Mouse (Mus musculus): ENCODE results near the gene Il27ra. TPM values are rescaled to one million over a fixed set of nuclear protein-coding genes. Genes with fewer than 3 reads are reported as not detected.
"Not testable (repeated sequence)": the region's sequence is repeated elsewhere in the genome, so short reads cannot be mapped to it uniquely, and the experiment has no call there.

Gene Il27ra
- polyA plus RNA-seq, 1 experiment from 2014 or later, result 1.2 TPM

GRCm38 (mm10) chr8:83994030-83994429, 48.4 kb downstream of the Il27ra start:
- H3K4me3 ChIP-seq (ENCODE audit: low read depth, low read length), result no peak overlapping the region
- H3K36me3 ChIP-seq (ENCODE audit: control insufficient read depth, insufficient read depth, low read length), result peaks cover 55% of the 10 kb centered on the region

GRCm38 (mm10) chr8:83992488-83992887, 49.9 kb downstream of the Il27ra start:
- DNase-seq (ENCODE audit: low spot score) (no peak), ATAC-seq (replicated peaks; ENCODE audit: low FRiP score, low TSS enrichment, low read depth) (no peak)
- H3K9ac ChIP-seq (ENCODE audit: low read length), result no peak overlapping the region
- H3K9me3 ChIP-seq (ENCODE audit: control insufficient read depth, low read length), result no peaks in the 10 kb centered on the region
- H3K4me2 ChIP-seq (ENCODE audit: low read length), result no peak overlapping the region
- H3K4me3 ChIP-seq (ENCODE audit: low read depth, low read length), result no peak overlapping the region
- H3K36me3 ChIP-seq (ENCODE audit: control insufficient read depth, insufficient read depth, low read length), result peaks cover 71% of the 10 kb centered on the region
- no peaks in the 10 kb centered on the region for H3K27me3 ChIP-seq (replicated peaks; ENCODE audit: control insufficient read depth, insufficient read depth, low read length)
- H3K27ac ChIP-seq (ENCODE audit: low read depth), result no peak overlapping the region
- peaks cover 5% of the 10 kb centered on the region for H3K4me1 ChIP-seq (replicated peaks; ENCODE audit: control insufficient read depth, insufficient read depth, low read length)
- WGBS, result 81% methylated on average over 2 of the region's 2 CpGs

More at GRCm38 (mm10) chr8:83994030-83994429, 48.4 kb downstream of the Il27ra start:
- no peak overlapping the region for H3K9ac ChIP-seq (ENCODE audit: low read length)
- no peak overlapping the region for H3K27ac ChIP-seq (ENCODE audit: low read depth)
- no peaks in the 10 kb centered on the region for H3K9me3 ChIP-seq (ENCODE audit: control insufficient read depth, low read length)
- H3K4me1 ChIP-seq (replicated peaks; ENCODE audit: control insufficient read depth, insufficient read depth, low read length), result peaks cover 9% of the 10 kb centered on the region
- ATAC-seq (replicated peaks; ENCODE audit: low FRiP score, low TSS enrichment, low read depth), result no peak
- no peak for DNase-seq (ENCODE audit: low spot score)
- WGBS, result 85% methylated on average over 3 of the region's 3 CpGs
- no peaks in the 10 kb centered on the region for H3K27me3 ChIP-seq (replicated peaks; ENCODE audit: control insufficient read depth, insufficient read depth, low read length)
- H3K4me2 ChIP-seq (ENCODE audit: low read length), result no peak overlapping the region

DNA sequence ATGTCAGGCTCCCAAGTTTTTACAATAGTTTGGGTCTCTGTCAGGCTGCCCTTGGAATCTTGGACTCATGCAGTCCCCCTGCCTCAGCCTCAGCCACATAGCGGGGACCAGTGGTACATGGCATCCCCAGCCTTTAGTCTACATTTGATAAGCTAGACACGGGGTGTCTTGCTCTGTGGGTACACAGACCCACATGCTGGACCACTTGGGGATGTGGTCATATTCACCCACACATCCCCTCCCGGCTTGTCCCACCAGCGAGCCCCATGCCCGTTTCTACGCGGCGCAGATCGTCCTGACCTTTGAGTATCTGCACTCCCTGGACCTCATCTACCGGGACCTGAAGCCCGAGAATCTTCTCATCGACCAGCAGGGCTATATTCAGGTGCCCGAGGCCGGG, 52.2 kb downstream of the Il27ra start:
- no peaks in the 10 kb centered on the region for H3K9me3 ChIP-seq (ENCODE audit: control insufficient read depth, low read length)
- no peak overlapping the region for H3K4me2 ChIP-seq (ENCODE audit: low read length)
- no peak for DNase-seq (ENCODE audit: low spot score)
- H3K4me1 ChIP-seq (replicated peaks; ENCODE audit: control insufficient read depth, insufficient read depth, low read length), result no peaks in the 10 kb centered on the region
- no peak overlapping the region for H3K4me3 ChIP-seq (ENCODE audit: low read depth, low read length)
- H3K27me3 ChIP-seq (replicated peaks; ENCODE audit: control insufficient read depth, insufficient read depth, low read length), result no peaks in the 10 kb centered on the region
- WGBS, result 94% methylated on average over 14 of the region's 14 CpGs
- no peak overlapping the region for H3K9ac ChIP-seq (ENCODE audit: low read length)
- peaks cover 92% of the 10 kb centered on the region for H3K36me3 ChIP-seq (ENCODE audit: control insufficient read depth, insufficient read depth, low read length)
- no peak overlapping the region for H3K27ac ChIP-seq (ENCODE audit: low read depth)
- ATAC-seq (replicated peaks; ENCODE audit: low FRiP score, low TSS enrichment, low read depth), result no peak

- Histone ChIP-seq H3K4me1 (replicated peaks; ENCODE audit: control insufficient read depth, insufficient read depth, low read length) (no peaks in the 10 kb centered on the region), H3K4me2 (ENCODE audit: low read length) (no peak overlapping the region), H3K4me3 (ENCODE audit: low read depth, low read length) (no peak overlapping the region), H3K9ac (ENCODE audit: low read length) (no peak overlapping the region), H3K27me3 (replicated peaks; ENCODE audit: control insufficient read depth, insufficient read depth, low read length) (no peaks in the 10 kb centered on the region), H3K9me3 (ENCODE audit: control insufficient read depth, low read length) (no peaks in the 10 kb centered on the region), H3K27ac (ENCODE audit: low read depth) (no peak overlapping the region), H3K36me3 (ENCODE audit: control insufficient read depth, insufficient read depth, low read length) (peaks cover 92% of the 10 kb centered on the region)
- DNase-seq (ENCODE audit: low spot score), result no peak
- no peak for ATAC-seq (replicated peaks; ENCODE audit: low FRiP score, low TSS enrichment, low read depth)
- WGBS, result 86% methylated on average over 7 of the region's 7 CpGs
These were observed 53.1 kb downstream of the Il27ra start for GRCm38 (mm10) chr8:83989243-83989642.

DNA sequence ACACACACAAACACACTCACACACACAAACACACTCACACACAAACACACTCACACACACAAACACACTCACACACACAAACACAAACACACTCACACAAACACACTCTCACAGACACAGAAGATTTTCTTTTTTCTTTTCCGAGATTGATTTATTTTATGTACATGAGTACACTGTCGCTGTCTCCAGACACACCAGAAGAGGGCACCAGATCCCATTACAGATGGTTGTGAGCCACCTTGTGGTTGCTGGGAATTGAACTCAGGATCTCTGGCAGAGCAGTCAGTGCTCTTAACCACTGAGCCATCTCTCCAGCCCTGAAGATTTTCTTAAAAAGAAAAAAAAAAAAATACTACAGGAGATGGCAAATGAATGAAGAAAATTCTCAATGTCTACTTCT, 59.2 kb downstream of the Il27ra start:
- H3K36me3 ChIP-seq (ENCODE audit: control insufficient read depth, insufficient read depth, low read length), result peaks cover 91% of the 10 kb centered on the region
- DNase-seq (ENCODE audit: low spot score); H3K27me3 ChIP-seq (replicated peaks; ENCODE audit: control insufficient read depth, insufficient read depth, low read length); H3K9me3 ChIP-seq (ENCODE audit: control insufficient read depth, low read length); H3K4me3 ChIP-seq (ENCODE audit: low read depth, low read length); H3K4me2 ChIP-seq (ENCODE audit: low read length); H3K4me1 ChIP-seq (replicated peaks; ENCODE audit: control insufficient read depth, insufficient read depth, low read length); H3K9ac ChIP-seq (ENCODE audit: low read length); H3K27ac ChIP-seq (ENCODE audit: low read depth); ATAC-seq (replicated peaks; ENCODE audit: low FRiP score, low TSS enrichment, low read depth): not testable (repeated sequence)
- 96% methylated on average over 2 of the region's 2 CpGs for WGBS

GRCm38 (mm10) chr8:83982449-83982848, 59.9 kb downstream of the Il27ra start:
- H3K4me3 ChIP-seq (ENCODE audit: low read depth, low read length), result no peak overlapping the region
- no peak overlapping the region for H3K4me2 ChIP-seq (ENCODE audit: low read length)
- no peaks in the 10 kb centered on the region for H3K9me3 ChIP-seq (ENCODE audit: control insufficient read depth, low read length)
- H3K36me3 ChIP-seq (ENCODE audit: control insufficient read depth, insufficient read depth, low read length), result peaks cover 87% of the 10 kb centered on the region
- H3K27ac ChIP-seq (ENCODE audit: low read depth), result no peak overlapping the region
- no peaks in the 10 kb centered on the region for H3K27me3 ChIP-seq (replicated peaks; ENCODE audit: control insufficient read depth, insufficient read depth, low read length)
- DNase-seq (ENCODE audit: low spot score), result no peak
- 80% methylated on average over 4 of the region's 4 CpGs for WGBS
- ATAC-seq (replicated peaks; ENCODE audit: low FRiP score, low TSS enrichment, low read depth), result no peak
- H3K4me1 ChIP-seq (replicated peaks; ENCODE audit: control insufficient read depth, insufficient read depth, low read length), result peaks cover 5% of the 10 kb centered on the region
- H3K9ac ChIP-seq (ENCODE audit: low read length), result no peak overlapping the region

DNA sequence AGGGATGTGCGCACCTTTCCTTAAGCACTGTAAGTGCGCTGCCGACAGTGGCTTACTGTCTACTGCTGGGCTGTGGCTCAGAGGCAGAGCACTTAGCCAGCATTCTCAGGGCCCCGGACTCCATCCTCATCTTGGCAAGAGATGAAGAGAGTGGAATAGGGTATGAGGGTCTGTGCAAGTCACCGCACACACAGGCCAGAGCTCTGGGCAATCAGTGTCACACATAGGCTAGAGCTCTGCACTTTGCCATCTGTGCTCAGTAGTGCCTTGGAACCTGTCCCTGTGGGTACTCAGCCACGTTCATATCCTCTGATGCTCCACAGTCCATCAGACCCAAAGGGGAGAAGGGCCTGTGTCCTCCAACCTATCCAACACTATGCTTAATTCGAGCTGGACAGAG, 60.9 kb downstream of the Il27ra start:
- DNase-seq (ENCODE audit: low spot score), result no peak
- ATAC-seq (replicated peaks; ENCODE audit: low FRiP score, low TSS enrichment, low read depth), result no peak
- Histone ChIP-seq H3K27me3 (replicated peaks; ENCODE audit: control insufficient read depth, insufficient read depth, low read length) (no peaks in the 10 kb centered on the region), H3K36me3 (ENCODE audit: control insufficient read depth, insufficient read depth, low read length) (peaks cover 78% of the 10 kb centered on the region), H3K27ac (ENCODE audit: low read depth) (no peak overlapping the region), H3K4me2 (ENCODE audit: low read length) (no peak overlapping the region), H3K9ac (ENCODE audit: low read length) (no peak overlapping the region), H3K4me3 (ENCODE audit: low read depth, low read length) (no peak overlapping the region), H3K9me3 (ENCODE audit: control insufficient read depth, low read length) (no peaks in the 10 kb centered on the region), H3K4me1 (replicated peaks; ENCODE audit: control insufficient read depth, insufficient read depth, low read length) (peaks cover 13% of the 10 kb centered on the region)
- WGBS, result 95% methylated on average over 7 of the region's 7 CpGs

DNA sequence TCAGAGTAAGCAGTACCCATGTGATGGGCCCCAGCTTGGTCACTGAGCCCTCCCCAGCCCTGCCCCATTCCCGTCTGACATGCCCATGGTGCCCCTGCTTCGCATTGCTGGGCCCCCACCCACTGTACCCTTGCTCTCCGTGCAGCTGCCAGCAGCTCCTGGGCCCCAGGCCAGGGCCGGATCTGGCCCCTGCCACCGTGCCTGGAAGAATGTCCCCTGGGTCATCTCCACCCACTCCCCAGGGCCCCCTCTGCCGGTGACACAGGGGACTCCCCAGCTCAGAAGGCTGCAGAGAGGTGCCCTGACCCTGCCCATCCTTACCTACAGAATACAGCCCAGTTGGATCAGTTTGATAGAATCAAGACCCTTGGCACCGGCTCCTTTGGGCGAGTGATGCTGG, 61.5 kb downstream of the Il27ra start:
- ATAC-seq (replicated peaks; ENCODE audit: low FRiP score, low TSS enrichment, low read depth) (no peak), DNase-seq (ENCODE audit: low spot score) (no peak)
- Histone ChIP-seq H3K27ac (ENCODE audit: low read depth) (no peak overlapping the region), H3K4me2 (ENCODE audit: low read length) (no peak overlapping the region), H3K9ac (ENCODE audit: low read length) (no peak overlapping the region), H3K9me3 (ENCODE audit: control insufficient read depth, low read length) (no peaks in the 10 kb centered on the region), H3K4me1 (replicated peaks; ENCODE audit: control insufficient read depth, insufficient read depth, low read length) (peaks cover 13% of the 10 kb centered on the region), H3K27me3 (replicated peaks; ENCODE audit: control insufficient read depth, insufficient read depth, low read length) (no peaks in the 10 kb centered on the region), H3K36me3 (ENCODE audit: control insufficient read depth, insufficient read depth, low read length) (peaks cover 72% of the 10 kb centered on the region), H3K4me3 (ENCODE audit: low read depth, low read length) (no peak overlapping the region)
- 85% methylated on average over 8 of the region's 8 CpGs for WGBS

Data from intestine, embryonic 14.5 days (tissue).